Mouse (Mus musculus): ENCODE measurements at regions not wholly inside any gene's neighbourhood (a gene's known extent, or its start where the extent isn't known, plus 50 kb on each side); places are given as distances from the start of the nearest gene placed in this dataset.

- DNase-seq (ENCODE audit: low spot score): peak; percentile 7
Measured at GRCm38 (mm10) chr5:39841186-39841585, 85.9 kb upstream of the Hs3st1 start.

DNA sequence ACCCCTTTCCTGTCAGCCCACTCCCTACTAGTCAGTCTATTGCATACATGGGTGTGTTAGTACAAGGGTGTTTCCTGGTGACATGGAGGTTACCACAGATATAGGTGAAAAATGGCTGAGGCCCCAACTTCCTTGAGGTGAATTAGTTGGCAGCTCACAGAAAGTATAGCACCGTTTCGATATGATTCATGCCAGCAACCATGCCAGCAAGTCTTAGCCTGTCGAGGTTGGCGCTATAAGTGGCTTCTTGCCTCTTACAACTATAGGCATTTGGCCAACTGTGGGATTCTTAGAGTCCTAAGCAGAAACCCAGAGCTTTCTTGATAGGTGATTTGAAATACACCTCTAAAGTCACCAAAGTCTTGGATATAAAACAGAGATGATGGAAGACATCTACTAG is 85.3 kb upstream of the Hs3st1 start:
- no peak for DNase-seq (ENCODE audit: low spot score)

DNA sequence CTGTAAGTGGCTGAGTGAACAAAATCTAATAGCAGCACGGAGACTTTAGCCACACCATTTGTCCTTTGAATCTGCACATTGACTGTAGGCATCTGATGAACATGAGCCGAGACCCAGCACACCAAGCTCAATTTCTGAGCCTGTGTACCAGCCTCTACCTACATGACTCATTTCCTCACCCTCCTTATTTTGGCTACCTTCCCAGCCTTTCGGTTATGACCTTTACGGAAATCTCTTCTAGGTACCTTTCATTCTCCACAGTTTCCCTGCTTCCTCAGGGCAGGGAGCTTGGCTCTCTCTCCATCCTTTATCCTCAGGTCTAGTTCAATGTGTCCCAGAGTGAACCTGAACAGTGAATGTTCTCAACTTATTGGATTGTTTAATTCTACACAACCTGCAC is 77.3 kb upstream of the Hs3st1 start:
- no peak for DNase-seq (ENCODE audit: low spot score)

DNA sequence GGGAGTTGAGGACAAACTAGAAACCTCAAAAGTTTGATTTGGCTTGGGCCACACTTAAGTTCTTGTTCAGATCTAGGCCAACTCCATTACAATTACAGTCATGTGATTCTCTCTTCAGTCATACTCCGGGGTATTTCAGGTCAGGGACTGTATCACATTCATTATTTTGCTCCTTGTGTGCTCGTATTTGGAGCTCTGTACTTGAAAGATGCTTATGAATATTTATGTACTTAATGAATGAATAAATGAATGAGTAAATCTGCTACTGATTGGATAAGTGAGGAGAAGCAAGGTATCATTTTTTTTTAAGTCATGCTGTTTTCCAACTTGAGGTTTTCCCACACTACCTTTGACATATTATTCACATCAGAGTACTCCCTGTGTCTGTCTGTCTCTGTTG is 69.4 kb upstream of the Hs3st1 start:
- no peak for DNase-seq (ENCODE audit: low spot score)

DNA sequence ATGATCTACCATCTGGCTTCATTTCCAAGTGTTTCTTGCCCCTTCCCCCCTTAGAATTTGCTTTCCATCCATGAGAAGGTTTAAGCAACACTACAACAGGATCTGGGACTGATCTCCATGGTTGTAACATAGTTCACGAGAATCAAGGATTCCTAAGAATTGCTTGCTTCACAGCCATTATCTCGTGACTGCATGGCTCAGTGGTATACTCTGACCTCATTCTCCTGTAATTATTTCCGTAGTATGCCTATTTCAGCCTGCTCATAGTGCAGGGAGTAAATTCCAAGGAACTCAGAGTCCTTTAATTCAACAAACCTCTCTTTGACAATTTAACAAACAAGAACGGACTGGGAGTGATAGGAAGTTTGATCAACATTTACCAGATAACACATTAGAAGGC is 51.4 kb upstream of the Hs3st1 start:
- DNase-seq (ENCODE audit: low spot score): no peak

Data from ovary, postnatal 36 days (tissue).